Mouse (Mus musculus): ENCODE results near the gene Cd9. TPM values are rescaled to one million over a fixed set of nuclear protein-coding genes. Genes with fewer than 3 reads are reported as not detected.
"Not testable (repeated sequence)": the region's sequence is repeated elsewhere in the genome, so short reads cannot be mapped to it uniquely, and the experiment has no call there.

The Cd9 gene
- total RNA-seq, 2 experiments from 2014 or later = 63.4 to 69.8 TPM

GRCm38 (mm10) chr6:125504622-125505355 lies 10.2 kb upstream of the Cd9 start:
- no peak for DNase-seq
- intact Hi-C loops (cut with DNase I) = no loop called here

GRCm38 (mm10) chr6:125503186-125503802 lies 8.7 kb upstream of the Cd9 start:
- intact Hi-C loops (cut with DNase I) = no loop called here
- DNase-seq = no peak

- peak in 1 of 2 experiments; percentile 47 for DNase-seq
- intact Hi-C loops (cut with DNase I) = loop anchor here (2.0 kb wide), 2 partner anchors 71 to 103 kb away; no protein-coding TSS in a partner anchor
Measured at GRCm38 (mm10) chr6:125498062-125498461, 3.5 kb upstream of the Cd9 start.

- DNase-seq = no peak
Measured at GRCm38 (mm10) chr6:125496417-125496816, 1.8 kb upstream of the Cd9 start.

GRCm38 (mm10) chr6:125495361-125495760 lies 770 bp upstream of the Cd9 start:
- DNase-seq = no peak
- intact Hi-C loops (cut with DNase I) = no loop called here

More at GRCm38 (mm10) chr6:125496417-125496816, 1.8 kb upstream of the Cd9 start:
- intact Hi-C loops (cut with DNase I) = no loop called here

- intact Hi-C loops (cut with DNase I) = no loop called here
- no peak for DNase-seq
Measured at GRCm38 (mm10) chr6:125493147-125493546, 1.4 kb downstream of the Cd9 start.

- DNase-seq = no peak
- intact Hi-C loops (cut with DNase I) = no loop called here
Measured at GRCm38 (mm10) chr6:125492664-125493063, 1.9 kb downstream of the Cd9 start.

GRCm38 (mm10) chr6:125492033-125492432 lies 2.6 kb downstream of the Cd9 start:
- no peak for DNase-seq
- intact Hi-C loops (cut with DNase I) = no loop called here

- intact Hi-C loops (cut with DNase I) = no loop called here
- no peak for DNase-seq
Measured at GRCm38 (mm10) chr6:125491393-125491792, 3.2 kb downstream of the Cd9 start.

GRCm38 (mm10) chr6:125489881-125490559 lies 4.6 kb downstream of the Cd9 start:
- intact Hi-C loops (cut with DNase I) = no loop called here
- no peak for DNase-seq

- intact Hi-C loops (cut with DNase I) = no loop called here
- DNase-seq = no peak
Measured at GRCm38 (mm10) chr6:125485589-125485988, 9.0 kb downstream of the Cd9 start.

- no peak for DNase-seq
- intact Hi-C loops (cut with DNase I) = no loop called here
Measured at GRCm38 (mm10) chr6:125484721-125485120, 9.9 kb downstream of the Cd9 start.

GRCm38 (mm10) chr6:125484313-125484660 lies 10.3 kb downstream of the Cd9 start:
- intact Hi-C loops (cut with DNase I); DNase-seq: not testable (repeated sequence)

GRCm38 (mm10) chr6:125483515-125484312 lies 10.9 kb downstream of the Cd9 start:
- DNase-seq = no peak
- intact Hi-C loops (cut with DNase I) = no loop called here

- peak in 1 of 2 experiments; percentile 28 for DNase-seq
- intact Hi-C loops (cut with DNase I) = no loop called here
Measured at GRCm38 (mm10) chr6:125482427-125482831, 12.2 kb downstream of the Cd9 start.

GRCm38 (mm10) chr6:125481667-125482390 lies 12.8 kb downstream of the Cd9 start:
- intact Hi-C loops (cut with DNase I) = no loop called here
- peak in 1 of 2 experiments; percentile 28 for DNase-seq

- DNase-seq = no peak
- intact Hi-C loops (cut with DNase I) = no loop called here
Measured at GRCm38 (mm10) chr6:125480396-125481361, 13.9 kb downstream of the Cd9 start.

- no peak for DNase-seq
- intact Hi-C loops (cut with DNase I) = no loop called here
Measured at GRCm38 (mm10) chr6:125479359-125479758, 15.2 kb downstream of the Cd9 start.

All from heart, postnatal 14 days (tissue).